Mouse (Mus musculus): ENCODE measurements around the gene Olfr1120.

GRCm38 (mm10) chr2:87307281-87307680 lies 47.3 kb upstream of the Olfr1120 start, which contains the start of gene Olfr1118:
- TF ChIP-seq CTCF (IDR thresholded peaks at IDR 0.05; ENCODE audit: extremely low read depth, insufficient read depth, insufficient read length, insufficient replicate concordance) (no peak), POLR2A (IDR thresholded peaks at IDR 0.05; ENCODE audit: low read depth, low read length) (no peak)

Data from spleen, adult 2 months (tissue).